Mouse (Mus musculus) cortical plate, adult 2 months (tissue): Measurements from ENCODE around the gene Gm13090.

Experiments
- CTCF ChIP-seq: fragments of 200-500 bp; IDR thresholded peaks from 2 replicates; pipeline ENCODE4 v1.5.1; 2011; ENCODE audit warnings: mild to moderate bottlenecking, control low read depth, low read length; ENCODE audit not compliant: insufficient read depth; ENCODE audit errors: extremely low read depth
- POLR2A ChIP-seq: fragments of 200-500 bp; IDR thresholded peaks from 2 replicates; pipeline ENCODE4 v1.6.1; 2011; ENCODE audit warnings: mild to moderate bottlenecking, low read length, control low read depth; ENCODE audit not compliant: insufficient read depth; ENCODE audit errors: extremely low read depth

DNA sequence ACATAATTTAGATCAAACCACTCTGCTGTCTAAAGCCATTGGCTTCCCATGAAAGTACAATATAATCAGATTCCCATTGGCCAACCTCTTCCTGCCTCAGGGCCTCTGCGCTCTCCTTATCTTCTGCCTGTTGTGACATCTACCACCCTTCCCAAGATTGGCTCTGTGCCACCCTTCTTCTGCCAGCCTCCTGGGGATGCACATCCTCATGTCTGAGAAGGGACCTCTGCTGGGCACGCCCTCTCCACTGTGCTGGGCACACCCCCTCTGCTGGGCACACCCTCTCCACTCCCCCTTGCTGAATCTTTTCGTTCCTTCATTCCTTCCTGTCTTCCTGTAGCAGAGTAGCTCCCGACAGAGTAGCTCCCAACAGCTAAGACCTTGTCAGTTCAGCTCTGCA lies 44.4 kb downstream of the Gm13090 start:
- TF ChIP-seq CTCF (no peak), POLR2A (no peak)
